Mouse (Mus musculus) liver, embryonic 14.5 days (tissue): Measurements from ENCODE around the gene Btbd16.

Source experiments
- CTCF ChIP-seq: IDR thresholded peaks from 2 replicates; pipeline ENCODE4 v1.5.1; 2016; ENCODE audit warnings: antibody characterized with exemption, low read depth, control low read depth
- EP300 ChIP-seq: IDR thresholded peaks from 2 replicates; pipeline ENCODE4 v1.6.1; 2016; ENCODE audit warnings: antibody characterized with exemption, low read depth

GRCm38 (mm10) chr7:130764160-130764559 lies 9.7 kb upstream of the Btbd16 start:
- TF ChIP-seq CTCF, result no peak
- no peak for TF ChIP-seq EP300
